Mouse (Mus musculus) telencephalon, adult 2 months (tissue): ENCODE results near the gene Zdhhc25.
A peak's percentile ranks its signal among the peaks of the same experiment; 100 is the strongest.

Source experiments
- DNase-seq: peaks from one replicate; pipeline ENCODE4 v3.0.0-alpha.2; 2011; ENCODE audit warnings: low read depth, low spot score

The Zdhhc25 gene

DNA sequence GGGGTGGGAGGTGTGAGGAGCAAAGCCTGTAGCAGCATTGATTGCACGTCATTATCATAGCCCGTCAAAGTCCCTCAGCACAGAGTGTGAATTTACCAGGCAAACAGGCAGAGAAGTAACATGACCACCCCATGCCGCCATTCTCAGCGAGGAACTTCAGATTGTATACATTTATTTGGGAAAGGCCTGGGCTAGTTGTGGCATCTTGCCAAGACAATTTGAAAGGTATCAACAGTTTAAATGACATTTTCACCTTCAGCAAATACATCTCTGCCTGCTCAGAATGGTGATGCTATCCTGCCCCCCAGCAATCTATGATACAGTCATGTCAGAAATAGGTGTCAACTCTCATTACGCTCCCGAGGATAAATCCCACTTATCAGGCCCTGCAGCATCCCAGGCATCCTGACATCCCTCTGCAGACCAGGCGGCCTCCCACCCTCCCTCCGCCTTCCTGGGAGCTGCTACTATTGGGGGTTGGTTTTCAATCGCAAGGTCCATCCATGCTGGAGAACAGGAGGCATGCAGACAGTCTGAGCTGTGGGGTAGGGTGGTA, 28.8 kb downstream of the Zdhhc25 start:
- no peak for DNase-seq

DNA sequence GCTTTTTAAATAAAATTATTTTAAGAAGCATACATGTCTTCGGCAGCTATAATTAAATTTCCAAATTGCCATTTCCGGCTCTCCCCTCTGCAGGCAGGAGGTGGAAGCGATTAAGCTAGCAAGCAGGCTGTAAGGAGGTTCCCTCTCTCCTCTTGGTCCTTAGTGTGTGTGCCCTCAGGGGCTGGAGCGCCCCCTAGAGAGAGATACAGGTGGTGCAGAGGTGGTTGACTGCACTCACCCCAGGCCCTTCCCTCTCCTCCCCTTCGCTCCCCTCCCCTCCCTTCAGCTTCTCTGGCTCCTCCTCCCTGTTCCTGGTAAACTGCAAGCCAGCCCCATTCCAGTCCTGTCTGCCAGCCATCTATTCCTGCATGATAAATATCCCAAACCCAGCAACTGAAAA, 35.1 kb downstream of the Zdhhc25 start:
- no peak for DNase-seq

DNA sequence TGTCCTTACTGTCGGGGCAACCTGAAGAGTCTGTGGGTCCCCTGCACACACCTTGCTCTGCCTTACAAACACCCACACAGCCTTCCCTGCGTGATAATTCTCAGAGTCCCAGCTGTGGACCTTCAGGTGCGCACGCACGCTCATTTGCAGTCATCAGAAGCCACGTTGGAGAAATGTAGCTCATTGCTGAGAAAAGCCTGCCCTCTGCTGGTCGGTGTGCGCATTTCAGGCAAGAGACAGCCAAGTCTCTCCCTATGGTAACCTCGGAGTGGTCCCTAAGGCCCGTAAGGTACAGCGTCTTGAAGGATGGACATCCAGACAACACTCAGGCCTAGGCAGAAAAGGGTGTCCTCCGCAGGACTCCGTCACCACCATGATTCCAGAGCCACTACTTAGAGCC, 50.9 kb downstream of the Zdhhc25 start:
- peak; percentile 31 for DNase-seq
